8 mouse cellular contexts compared by ENCODE assay signal in the genomic region with DNA sequence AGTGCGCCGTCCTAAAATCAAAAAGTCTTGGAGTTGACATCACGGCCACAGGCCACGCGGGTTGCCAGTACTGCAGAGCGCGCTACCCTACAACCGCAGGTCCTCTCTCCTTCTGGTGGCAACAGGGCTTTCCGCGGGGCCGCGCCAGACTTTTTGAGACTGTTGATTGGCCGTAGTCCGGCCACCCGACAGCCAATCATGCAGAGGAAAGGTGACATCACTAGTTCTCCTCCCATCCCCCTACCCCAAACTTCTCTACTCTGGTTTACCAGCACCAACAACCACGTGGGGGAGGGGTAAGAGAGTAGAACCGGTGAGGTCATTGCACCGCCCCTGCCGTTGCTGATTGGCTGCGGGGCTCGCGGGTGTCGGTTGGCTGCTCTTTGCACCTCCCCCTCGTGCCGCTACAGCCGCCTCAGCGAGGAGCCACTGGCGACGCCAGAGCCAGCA. TPM values are rescaled to one million over a fixed set of nuclear protein-coding genes. Genes with fewer than 3 reads are reported as not detected.
A peak's percentile ranks its signal among the peaks of the same experiment; 100 is the strongest.
DNase-seq lines count a peak whose midpoint lies in the region; ATAC-seq and TF ChIP-seq lines count a peak whose summit lies in the region.

A gene (plus strand): TSS at position 404 of the 450 bp plus-strand sequence.

- peaks cover 7% of the 10 kb centered on the region for H3K4me1 ChIP-seq in cortical plate, adult 2 months (ENCODE audit: control insufficient read depth, insufficient read depth, low read length)
- H3K4me1 ChIP-seq in hindbrain, embryonic 16.5 days (ENCODE audit: control insufficient read depth, insufficient read depth, low read depth, low read length), result peaks cover 19% of the 10 kb centered on the region

- H3K9ac ChIP-seq in hindbrain, embryonic 16.5 days (ENCODE audit: low read depth, low read length), result peak within 1 kb of the TSS; percentile 92

- TF ChIP-seq CTCF in cortical plate, adult 2 months (IDR thresholded peaks at IDR 0.05; ENCODE audit: extremely low read depth, insufficient read depth, low read length), result no peak
- TF ChIP-seq CTCF in gastrocnemius, adult 2 months (IDR thresholded peaks at IDR 0.05), result peak; percentile 8; the same call in 1 of the 2 replicates

- peak; percentile 99 to 100 for DNase-seq in adrenal gland, adult (ENCODE audit: inconsistent age in 2 of 2, low spot score in 1 of 2)
- DNase-seq in gastrocnemius, adult 2 months, result peak; percentile 99
- DNase-seq in left cerebral cortex, adult 11 months (ENCODE audit: low spot score), result peak; percentile 99
- peak; percentile 100 for DNase-seq in lung, postnatal 36 days
- peak; percentile 99 to 100 for DNase-seq in right cerebral cortex, adult 2 months (ENCODE audit: low spot score in 2 of 2)
- DNase-seq in urinary bladder, postnatal 25 days (ENCODE audit: low spot score), result peak; percentile 93

- WGBS in hindbrain, embryonic 16.5 days, result 0% methylated on average over 29 of the region's 29 CpGs

- TF ChIP-seq POLR2A in cortical plate, adult 2 months (IDR thresholded peaks at IDR 0.05; ENCODE audit: extremely low read depth, insufficient read depth, low read length), result no peak; the same call in 1 of the 2 replicates

- H3K4me3 ChIP-seq in cortical plate, adult 2 months (ENCODE audit: insufficient read depth, low read length), result peak within 1 kb of the TSS; percentile 82
- H3K4me3 ChIP-seq in gastrocnemius, adult 2 months, result peak within 1 kb of the TSS; percentile 97
- H3K4me3 ChIP-seq in hindbrain, embryonic 16.5 days (ENCODE audit: low read length), result peak within 1 kb of the TSS; percentile 83

- H3K27ac ChIP-seq in cortical plate, adult 2 months (ENCODE audit: insufficient read depth, low read length), result peak within 1 kb of the TSS; percentile 91
- peak within 1 kb of the TSS; percentile 99 for H3K27ac ChIP-seq in gastrocnemius, adult 2 months
- peak within 1 kb of the TSS; percentile 97 for H3K27ac ChIP-seq in hindbrain, embryonic 16.5 days (ENCODE audit: low read depth, low read length)

- H3K9me3 ChIP-seq in hindbrain, embryonic 16.5 days (ENCODE audit: control insufficient read depth, low read length), result no peaks in the 10 kb centered on the region

- no peaks in the 10 kb centered on the region; the same call in none of the 2 replicates for H3K27me3 ChIP-seq in hindbrain, embryonic 16.5 days (replicated peaks; ENCODE audit: control insufficient read depth, insufficient read depth, low read length)

- H3K36me3 ChIP-seq in hindbrain, embryonic 16.5 days (ENCODE audit: control insufficient read depth, insufficient read depth, low read length), result peaks cover 12% of the 10 kb centered on the region; the same call in 1 of the 2 replicates

- ATAC-seq in hindbrain, embryonic 16.5 days, result peak; percentile 88

- peak within 1 kb of the TSS; percentile 79 for H3K4me2 ChIP-seq in hindbrain, embryonic 16.5 days (ENCODE audit: low read length)

- intact Hi-C loops in gastrocnemius, adult 2 months (cut with DNase I), result loop anchor here (1.0 kb wide), 1 partner anchor 16 kb away; no protein-coding TSS in a partner anchor

RNA-seq across cellular contexts. Expression of the gene that starts here (rescaled TPM):
- 89.6 and 94.1 TPM in 2 replicates for polyA plus RNA-seq in cortical plate, adult 2 months (2012; rRNA removed)
- 10 to 100 TPM; 37.0 to 40.4 TPM for total RNA-seq in gastrocnemius, adult 2 months (2021)
- polyA plus RNA-seq in hindbrain, embryonic 16.5 days (2015; fragmentation: Nextera tagmentation; extraction: Ambion mirVana), result 31.0 and 36.4 TPM in 2 replicates

Comparison
In these comparisons a context has a peak if more than half of its experiments do, and no peak if none do; other contexts are left out.
1. Peak in every context shown above with its lines: DNase-seq, ATAC-seq, H3K4me3 ChIP-seq and H3K27ac ChIP-seq.